Mouse (Mus musculus): ENCODE measurements around the gene Kdsr.

Kdsr gene

GRCm38 (mm10) chr1:106692599-106692998 is 66.9 kb downstream of the Kdsr start:
- DNase-seq: no peak

- DNase-seq: no peak
These were observed 68.6 kb downstream of the Kdsr start for GRCm38 (mm10) chr1:106690887-106691286.

- DNase-seq: no peak
These were observed 71.4 kb downstream of the Kdsr start for GRCm38 (mm10) chr1:106688161-106688516.

- DNase-seq: no peak
These were observed 71.9 kb downstream of the Kdsr start for GRCm38 (mm10) chr1:106687435-106688160.

GRCm38 (mm10) chr1:106685702-106686101 is 73.8 kb downstream of the Kdsr start:
- DNase-seq: no peak

GRCm38 (mm10) chr1:106684546-106684945 is 75.0 kb downstream of the Kdsr start:
- no peak for DNase-seq

GRCm38 (mm10) chr1:106682829-106683228 is 76.7 kb downstream of the Kdsr start:
- no peak for DNase-seq

GRCm38 (mm10) chr1:106679800-106680515 is 79.6 kb downstream of the Kdsr start:
- no peak for DNase-seq

GRCm38 (mm10) chr1:106678060-106678478 is 81.5 kb downstream of the Kdsr start:
- no peak for DNase-seq

Measured in liver (tissue).